Mouse (Mus musculus) gastrocnemius, postnatal 4 days (tissue): ENCODE measurements around the gene F8. TPM values are rescaled to one million over a fixed set of nuclear protein-coding genes. Genes with fewer than 3 reads are reported as not detected.
"Not testable (repeated sequence)": the region's sequence is repeated elsewhere in the genome, so short reads cannot be mapped to it uniquely, and the experiment has no call there.

Experiments
- DNase-seq, 2 experiments: peaks; one replicate each; pipeline ENCODE4 v3.0.0; 2021 to 2022; ENCODE audit warnings: low spot score in 2 of 2, mixed read lengths in 2 of 2
- total RNA-seq, 2 experiments: library from RNA; stranded (reverse); gene quantifications; 2 replicates each; pipeline ENCODE4 v1.2.3; 2021

The F8 gene
- total RNA-seq, 2 experiments from 2014 or later: 1.1 to 1.2 TPM

- DNase-seq: not testable (repeated sequence)
These were observed 239.3 kb downstream of the F8 start for GRCm38 (mm10) chrX:75143124-75143555.

GRCm38 (mm10) chrX:75138182-75138581 lies 244.2 kb downstream of the F8 start:
- no peak for DNase-seq

GRCm38 (mm10) chrX:75137729-75138128 lies 244.7 kb downstream of the F8 start:
- DNase-seq: no peak

- no peak for DNase-seq
These were observed 245.5 kb downstream of the F8 start for GRCm38 (mm10) chrX:75136938-75137337.

- DNase-seq: peak; percentile 46 to 77
These were observed 251.8 kb downstream of the F8 start, which contains the start of gene Mpp1 for GRCm38 (mm10) chrX:75130467-75131160. Gene Mpp1, minus strand, starts transcription at chrX:75131016.

GRCm38 (mm10) chrX:75129474-75129873 lies 252.9 kb downstream of the F8 start:
- no peak for DNase-seq

- no peak for DNase-seq
These were observed 254.0 kb downstream of the F8 start for GRCm38 (mm10) chrX:75128333-75128980.

GRCm38 (mm10) chrX:75126893-75127292 lies 255.5 kb downstream of the F8 start:
- no peak for DNase-seq

GRCm38 (mm10) chrX:75125606-75126005 lies 256.8 kb downstream of the F8 start:
- DNase-seq: no peak

Other genes starting within 250 kb of the F8 start
- gene Smim9, start 218.8 kb downstream of the F8 start, total RNA-seq: not detected
- 100 to 1,000 TPM; 103 to 117 TPM for gene Fundc2, start 216 bp downstream of the F8 start, total RNA-seq
- gene Cmc4, start 34.0 kb upstream of the F8 start, total RNA-seq: 1 to 10 TPM; 7.5 to 7.7 TPM
- gene Mtcp1, start 34.0 kb upstream of the F8 start, total RNA-seq: 1 to 10 TPM; 6.5 to 6.7 TPM
- 10 to 100 TPM; 18.0 to 19.8 TPM for gene Brcc3, start 34.0 kb upstream of the F8 start, total RNA-seq
- 10 to 100 TPM; 49.1 to 50.5 TPM for gene Vbp1, start 131.7 kb upstream of the F8 start, total RNA-seq
- under 1 TPM; 0.32 to 0.34 TPM for gene Rab39b, start 195.6 kb upstream of the F8 start, total RNA-seq